Mouse (Mus musculus): ENCODE measurements at regions not wholly inside any gene's neighbourhood (a gene's known extent, or its start where the extent isn't known, plus 50 kb on each side); places are given as distances from the start of the nearest gene placed in this dataset.

GRCm38 (mm10) chr8:25430552-25430951, 606.4 kb upstream of the Adam5 start:
- TF ChIP-seq SMC3 (IDR thresholded peaks at IDR 0.05; ENCODE audit: low read depth, low read length) (no peak), E2F4 (IDR thresholded peaks at IDR 0.05; ENCODE audit: insufficient replicate concordance, low read depth, low read length) (no peak)
